Mouse (Mus musculus) liver, embryonic 14.5 days (tissue): ENCODE results near the gene Gm36864.

Source experiments
- CTCF ChIP-seq: IDR thresholded peaks from 2 replicates; pipeline ENCODE4 v1.5.1; 2016; ENCODE audit warnings: antibody characterized with exemption, low read depth, control low read depth
- EP300 ChIP-seq: IDR thresholded peaks from 2 replicates; pipeline ENCODE4 v1.6.1; 2016; ENCODE audit warnings: antibody characterized with exemption, low read depth

DNA sequence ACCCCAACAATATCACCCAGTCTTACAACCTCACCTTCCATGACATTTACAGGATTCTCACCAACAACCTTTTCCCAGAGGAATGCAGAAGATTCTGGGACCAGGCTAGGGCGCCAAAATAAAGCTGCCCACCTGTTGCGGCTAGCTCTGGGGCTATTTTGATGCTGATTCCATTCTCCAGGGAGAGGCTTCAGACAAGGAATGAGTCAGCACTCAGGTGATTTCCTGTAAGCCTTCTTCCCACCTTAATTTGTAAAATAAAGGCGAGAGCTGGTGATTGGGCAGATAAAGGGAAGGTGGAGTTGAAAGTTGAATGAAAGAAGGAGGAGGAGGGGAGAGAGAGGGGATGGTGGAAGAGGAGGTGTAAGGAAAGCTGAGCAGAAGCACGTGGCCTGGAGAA lies 55.4 kb downstream of the Gm36864 start:
- no peak for TF ChIP-seq CTCF
- no peak for TF ChIP-seq EP300
